Mouse (Mus musculus) MEL (cell line): ENCODE results near the gene Eif2d.

Experiments used
- CTCF ChIP-seq, 3 experiments: IDR thresholded peaks in 2 of 3; conservative IDR thresholded peaks in 1 of 3; 2 replicates each; pipeline ENCODE4 v1.5.1; 2011 to 2012; ENCODE audit warnings: low read length in 3 of 3, low read depth in 2 of 3, mild to moderate bottlenecking in 2 of 3, improper control_type of control experiment in 1 of 3, inconsistent platforms in 1 of 3, mixed read lengths in 1 of 3, moderate library complexity in 1 of 3; ENCODE audit not compliant: control insufficient read depth in 1 of 3, insufficient read depth in 1 of 3, poor library complexity in 1 of 3, severe bottlenecking in 1 of 3
- E2F4 ChIP-seq: IDR thresholded peaks from 2 replicates; pipeline ENCODE4 v1.6.1; 2011; ENCODE audit warnings: low read depth, low read length, improper control_type of control experiment, borderline replicate concordance
- EP300 ChIP-seq, 2 experiments: IDR thresholded peaks; 2 replicates each; pipeline ENCODE4 v1.6.1; 2011; ENCODE audit warnings: improper control_type of control experiment in 2 of 2, low read length in 2 of 2, low read depth in 1 of 2, mild to moderate bottlenecking in 1 of 2
- GATA1 ChIP-seq: IDR thresholded peaks from 2 replicates; pipeline ENCODE4 v1.6.1; 2011; ENCODE audit warnings: low read depth, low read length, improper control_type of control experiment
- HCFC1 ChIP-seq: IDR thresholded peaks from 2 replicates; pipeline ENCODE4 v1.6.1; 2012; ENCODE audit warnings: low read depth, mild to moderate bottlenecking, inconsistent platforms, low read length, improper control_type of control experiment, moderate library complexity
- KAT2A ChIP-seq: conservative IDR thresholded peaks from 2 replicates; pipeline ENCODE4 v1.6.1; 2012; ENCODE audit warnings: low read depth, low read length, improper control_type of control experiment, inconsistent platforms
- NRF1 ChIP-seq: IDR thresholded peaks from 2 replicates; pipeline ENCODE4 v1.6.1; 2014; ENCODE audit warnings: low read depth, mild to moderate bottlenecking, inconsistent platforms, low read length, improper control_type of control experiment, moderate library complexity; ENCODE audit not compliant: poor library complexity, insufficient read depth, severe bottlenecking
- POLR2A ChIP-seq, 2 experiments: IDR thresholded peaks; 2 replicates each; pipeline ENCODE4 v1.6.1; 2011 to 2012; ENCODE audit warnings: low read length in 2 of 2, mild to moderate bottlenecking in 2 of 2, control low read depth in 1 of 2, improper control_type of control experiment in 1 of 2, low read depth in 1 of 2, moderate library complexity in 1 of 2; ENCODE audit not compliant: control insufficient read depth in 1 of 2, insufficient read depth in 1 of 2, poor library complexity in 1 of 2
- POLR2AphosphoS2 ChIP-seq: IDR thresholded peaks from 2 replicates; pipeline ENCODE4 v1.6.1; 2011; ENCODE audit warnings: low read length, improper control_type of control experiment
- UBTF ChIP-seq: IDR thresholded peaks from 2 replicates; pipeline ENCODE4 v1.6.1; 2012; ENCODE audit warnings: low read depth, mild to moderate bottlenecking, inconsistent platforms, low read length, improper control_type of control experiment, moderate library complexity, borderline replicate concordance; ENCODE audit not compliant: insufficient read depth
- ZC3H11A ChIP-seq: IDR thresholded peaks from 2 replicates; pipeline ENCODE4 v1.6.1; 2012; ENCODE audit warnings: low read depth, mild to moderate bottlenecking, inconsistent platforms, low read length, improper control_type of control experiment
- ZKSCAN1 ChIP-seq: IDR thresholded peaks from 2 replicates; pipeline ENCODE4 v1.6.1; 2012; ENCODE audit warnings: low read depth, mild to moderate bottlenecking, inconsistent platforms, low read length, improper control_type of control experiment, moderate library complexity
- ZMIZ1 ChIP-seq: IDR thresholded peaks from 2 replicates; pipeline ENCODE4 v1.6.1; 2012; ENCODE audit warnings: low read depth, mild to moderate bottlenecking, inconsistent platforms, low read length, improper control_type of control experiment, moderate library complexity

GRCm38 (mm10) chr1:131112576-131112975, 40.4 kb upstream of the Eif2d start:
- TF ChIP-seq ZMIZ1: no peak
- TF ChIP-seq CTCF (IDR thresholded peaks at IDR 0.05 in 2 of 3, conservative IDR thresholded peaks at IDR 0.05 in 1 of 3; ENCODE audit: control insufficient read depth in 1 of 3, insufficient read depth in 1 of 3, low read depth in 2 of 3, low read length in 3 of 3, poor library complexity in 1 of 3, severe bottlenecking in 1 of 3): no peak
- no peak for TF ChIP-seq POLR2A (IDR thresholded peaks at IDR 0.05; ENCODE audit: control insufficient read depth in 1 of 2, insufficient read depth in 1 of 2, low read depth in 1 of 2, low read length in 2 of 2, poor library complexity in 1 of 2)
- no peak for TF ChIP-seq HCFC1
- TF ChIP-seq ZC3H11A: no peak
- TF ChIP-seq EP300 (IDR thresholded peaks at IDR 0.05; ENCODE audit: low read depth in 1 of 2, low read length in 2 of 2): no peak
- TF ChIP-seq NRF1: no peak
- TF ChIP-seq UBTF: no peak
- TF ChIP-seq KAT2A: no peak
- TF ChIP-seq POLR2AphosphoS2: no peak
- no peak for TF ChIP-seq GATA1
- TF ChIP-seq ZKSCAN1: no peak
- no peak for TF ChIP-seq E2F4
